Mouse (Mus musculus): Measurements from ENCODE around the gene Siah3. TPM values are rescaled to one million over a fixed set of nuclear protein-coding genes. Genes with fewer than 3 reads are reported as not detected.

The Siah3 gene
- polyA plus RNA-seq, 1 experiment = 0.16 TPM

DNA sequence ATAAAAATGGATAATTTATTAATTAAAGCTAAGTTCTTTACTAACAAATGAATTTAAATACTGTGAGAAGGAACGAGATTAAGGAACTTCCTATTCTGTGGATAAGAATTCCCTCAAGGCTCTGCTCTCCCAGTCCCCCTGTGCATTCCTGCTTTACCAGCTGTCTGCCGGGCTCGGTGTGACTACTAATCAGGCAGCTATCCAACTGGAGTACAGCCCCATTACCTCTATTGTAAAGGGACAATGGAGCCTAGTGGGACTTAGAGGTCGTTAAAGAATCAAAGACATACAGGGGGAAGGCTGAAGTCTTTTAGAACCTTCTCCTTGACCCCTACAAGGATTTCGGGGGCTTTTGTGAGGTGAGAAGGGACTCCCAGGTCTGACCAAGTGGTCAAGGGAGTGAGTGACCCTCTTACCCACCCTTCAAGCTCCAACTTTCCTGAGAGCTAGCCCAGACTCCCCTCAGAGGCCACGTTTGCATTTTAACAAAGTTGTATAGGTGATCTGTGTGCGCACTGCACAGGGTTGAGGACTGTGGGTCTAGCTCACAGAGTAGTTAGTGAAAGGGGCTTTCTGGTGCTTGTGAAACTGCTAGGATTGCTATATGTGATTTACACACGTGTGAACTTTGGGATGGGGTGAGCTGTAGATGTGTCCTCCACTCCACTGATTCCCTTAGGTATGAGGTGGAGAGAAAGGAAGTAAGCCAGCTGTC lies 49.5 kb downstream of the Siah3 start:
- no peak overlapping the region for H3K27ac ChIP-seq (ENCODE audit: insufficient read depth, low read length)
- no peak for TF ChIP-seq POLR2A (IDR thresholded peaks at IDR 0.05; ENCODE audit: low read depth, low read length)
- TF ChIP-seq CTCF (IDR thresholded peaks at IDR 0.05; ENCODE audit: extremely low read depth, insufficient read depth, insufficient read length, insufficient replicate concordance) = no peak
- no peaks in the 10 kb centered on the region for H3K36me3 ChIP-seq (ENCODE audit: control insufficient read depth, insufficient read depth, low read length)
- no peak for DNase-seq (ENCODE audit: low read depth in 1 of 2, low spot score in 2 of 2)
- no peaks in the 10 kb centered on the region for H3K4me1 ChIP-seq (ENCODE audit: control insufficient read depth, insufficient read depth, insufficient read length)
- H3K27me3 ChIP-seq (ENCODE audit: control insufficient read depth, insufficient read depth, low read length) = no peaks in the 10 kb centered on the region
- H3K4me3 ChIP-seq (ENCODE audit: extremely low read depth, insufficient read depth, insufficient read length) = no peak overlapping the region
- 75% methylated on average over 8 of the region's 8 CpGs for WGBS

DNA sequence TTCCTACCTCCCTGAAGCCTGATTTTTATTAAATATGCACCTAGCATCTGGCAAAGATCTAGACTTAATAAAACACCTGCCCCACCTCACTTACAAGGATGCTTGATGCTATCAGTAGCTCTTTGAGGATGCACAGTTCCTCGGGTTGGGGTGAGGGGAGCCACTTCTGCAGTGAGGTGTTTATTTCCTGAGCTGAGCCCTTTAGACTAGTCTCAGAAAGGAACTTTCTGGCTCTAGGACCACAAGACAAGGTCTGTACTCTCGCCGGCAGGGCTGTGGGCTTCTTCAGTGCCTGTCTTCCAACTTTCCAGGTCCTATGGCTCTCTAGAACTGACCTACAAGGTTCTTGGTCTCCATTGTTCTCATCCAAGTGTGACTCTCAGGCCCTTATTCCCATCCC lies 50.5 kb downstream of the Siah3 start:
- Histone ChIP-seq H3K4me1 (ENCODE audit: control insufficient read depth, insufficient read depth, insufficient read length) (no peaks in the 10 kb centered on the region), H3K4me3 (ENCODE audit: extremely low read depth, insufficient read depth, insufficient read length) (no peak overlapping the region), H3K27ac (ENCODE audit: insufficient read depth, low read length) (no peak overlapping the region), H3K27me3 (ENCODE audit: control insufficient read depth, insufficient read depth, low read length) (no peaks in the 10 kb centered on the region), H3K36me3 (ENCODE audit: control insufficient read depth, insufficient read depth, low read length) (no peaks in the 10 kb centered on the region)
- TF ChIP-seq CTCF (IDR thresholded peaks at IDR 0.05; ENCODE audit: extremely low read depth, insufficient read depth, insufficient read length, insufficient replicate concordance) = no peak
- no peak for DNase-seq (ENCODE audit: low read depth in 1 of 2, low spot score in 2 of 2)
- 45% methylated on average over 3 of the region's 3 CpGs for WGBS

DNA sequence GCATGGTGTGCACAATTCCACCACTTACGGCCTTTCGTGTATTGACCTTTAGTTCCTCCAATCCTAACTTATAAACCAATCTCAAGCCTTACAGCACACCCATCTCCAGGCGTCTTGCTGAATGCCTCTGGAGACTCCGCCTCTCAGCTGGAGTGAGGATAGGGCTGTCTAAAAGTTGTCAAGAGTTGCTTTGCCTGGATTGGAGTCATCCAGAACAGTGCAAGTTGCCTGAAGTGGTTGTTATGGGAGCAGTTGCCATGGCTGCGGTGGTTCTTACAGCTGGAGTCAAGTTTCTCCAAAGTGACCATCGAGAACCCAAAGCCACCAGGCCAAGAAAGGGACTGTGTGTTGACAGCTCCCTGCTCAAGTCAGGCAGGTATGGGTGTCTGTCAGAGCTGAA lies 54.3 kb downstream of the Siah3 start:
- H3K4me1 ChIP-seq (ENCODE audit: control insufficient read depth, insufficient read depth, insufficient read length) = no peaks in the 10 kb centered on the region
- H3K27me3 ChIP-seq (ENCODE audit: control insufficient read depth, insufficient read depth, low read length) = no peaks in the 10 kb centered on the region
- no peaks in the 10 kb centered on the region for H3K36me3 ChIP-seq (ENCODE audit: control insufficient read depth, insufficient read depth, low read length)
- TF ChIP-seq CTCF (IDR thresholded peaks at IDR 0.05; ENCODE audit: extremely low read depth, insufficient read depth, insufficient read length, insufficient replicate concordance) = no peak
- TF ChIP-seq POLR2A (IDR thresholded peaks at IDR 0.05; ENCODE audit: low read depth, low read length) = no peak
- no peak overlapping the region for H3K27ac ChIP-seq (ENCODE audit: insufficient read depth, low read length)
- DNase-seq (ENCODE audit: low read depth in 1 of 2, low spot score in 2 of 2) = no peak
- no peak overlapping the region for H3K4me3 ChIP-seq (ENCODE audit: extremely low read depth, insufficient read depth, insufficient read length)
- 93% methylated on average over 6 of the region's 6 CpGs for WGBS

DNA sequence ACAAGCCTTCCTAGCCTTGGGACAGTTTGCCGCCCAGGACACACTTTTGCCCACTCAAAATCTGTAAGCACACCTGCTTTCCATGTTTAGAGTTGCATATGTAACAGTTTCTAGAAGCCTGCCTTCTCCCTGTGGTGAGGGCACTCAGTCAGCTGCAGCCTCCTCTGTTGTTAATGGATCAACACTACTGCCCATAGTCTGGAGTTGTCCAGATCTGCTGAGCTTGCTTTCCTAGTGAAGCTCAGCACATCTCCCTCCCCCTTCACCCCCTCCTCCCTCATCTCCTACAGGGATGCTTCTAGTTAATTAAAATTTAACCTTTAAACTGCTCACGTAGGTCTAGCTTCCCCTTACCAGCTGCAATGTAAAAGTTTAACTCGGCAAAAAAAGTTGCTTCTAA lies 57.2 kb downstream of the Siah3 start:
- TF ChIP-seq CTCF (IDR thresholded peaks at IDR 0.05; ENCODE audit: extremely low read depth, insufficient read depth, insufficient read length, insufficient replicate concordance) = no peak
- no peak for TF ChIP-seq POLR2A (IDR thresholded peaks at IDR 0.05; ENCODE audit: low read depth, low read length)
- Histone ChIP-seq H3K27me3 (ENCODE audit: control insufficient read depth, insufficient read depth, low read length) (no peaks in the 10 kb centered on the region), H3K4me3 (ENCODE audit: extremely low read depth, insufficient read depth, insufficient read length) (no peak overlapping the region), H3K4me1 (ENCODE audit: control insufficient read depth, insufficient read depth, insufficient read length) (peaks cover 3% of the 10 kb centered on the region; the same call in 1 of the 2 replicates), H3K27ac (ENCODE audit: insufficient read depth, low read length) (no peak overlapping the region), H3K36me3 (ENCODE audit: control insufficient read depth, insufficient read depth, low read length) (no peaks in the 10 kb centered on the region)
- WGBS = 58% methylated on average over 3 of the region's 3 CpGs
- DNase-seq (ENCODE audit: low read depth in 1 of 2, low spot score in 2 of 2) = no peak

DNA sequence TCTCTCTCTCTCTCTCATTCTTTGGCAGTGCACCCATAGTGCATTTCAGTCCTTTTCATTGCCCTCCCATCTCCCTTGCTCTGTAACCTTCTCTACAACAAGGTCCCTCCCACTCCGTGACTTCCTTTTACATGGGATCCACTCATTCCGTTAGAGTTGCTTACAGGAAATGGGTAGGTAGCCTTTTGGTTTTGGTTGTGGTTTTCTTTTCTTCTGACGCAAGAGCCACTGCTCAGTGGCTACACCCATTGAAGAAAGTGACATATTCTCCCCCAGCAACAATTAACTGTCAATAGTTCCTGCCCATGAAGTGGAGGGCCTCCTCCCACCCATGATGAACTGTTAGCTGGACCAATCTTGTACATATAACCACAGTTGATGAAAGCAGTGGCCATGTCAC lies 60.4 kb downstream of the Siah3 start:
- Histone ChIP-seq H3K27ac (ENCODE audit: insufficient read depth, low read length) (no peak overlapping the region), H3K27me3 (ENCODE audit: control insufficient read depth, insufficient read depth, low read length) (no peaks in the 10 kb centered on the region), H3K36me3 (ENCODE audit: control insufficient read depth, insufficient read depth, low read length) (no peaks in the 10 kb centered on the region), H3K4me3 (ENCODE audit: extremely low read depth, insufficient read depth, insufficient read length) (no peak overlapping the region), H3K4me1 (ENCODE audit: control insufficient read depth, insufficient read depth, insufficient read length) (peaks cover 3% of the 10 kb centered on the region; the same call in 1 of the 2 replicates)
- peak in 1 of 2 experiments; percentile 58 for DNase-seq (ENCODE audit: low read depth in 1 of 2, low spot score in 2 of 2)
- 11% methylated on average over 3 of the region's 3 CpGs for WGBS
- TF ChIP-seq CTCF (IDR thresholded peaks at IDR 0.05; ENCODE audit: extremely low read depth, insufficient read depth, insufficient read length, insufficient replicate concordance) (no peak), POLR2A (IDR thresholded peaks at IDR 0.05; ENCODE audit: low read depth, low read length) (no peak)

DNA sequence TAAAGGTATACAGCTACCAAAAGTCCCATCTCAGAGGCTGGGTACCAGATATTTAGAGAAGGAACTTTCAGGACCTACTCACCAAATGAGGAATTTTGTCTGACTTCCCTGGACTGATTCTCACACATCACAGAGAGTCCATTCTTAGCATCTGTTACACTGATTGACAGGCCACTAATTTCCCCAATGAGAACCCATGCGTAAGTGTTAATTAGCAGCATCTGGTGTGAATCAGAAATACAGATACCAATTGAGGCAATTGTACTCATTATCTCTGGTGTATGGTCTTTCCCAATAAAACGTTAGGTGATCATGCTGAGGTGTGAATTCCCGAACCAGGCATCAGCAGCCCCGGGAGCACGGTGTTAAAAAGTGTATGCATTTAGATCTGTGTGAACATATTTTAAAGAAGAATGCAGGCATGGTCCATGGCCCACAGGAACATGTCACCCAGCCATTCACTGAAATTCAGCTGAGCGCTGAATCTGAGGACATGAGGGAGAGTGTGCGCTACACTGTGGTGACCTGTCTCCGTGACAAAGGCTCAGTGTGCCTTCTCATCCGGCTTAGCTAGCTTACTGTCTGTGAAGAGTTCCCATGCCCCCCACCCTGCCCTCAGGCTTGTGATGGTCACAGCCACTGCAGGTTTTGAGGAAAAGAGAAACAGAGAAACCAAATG lies 61.3 kb downstream of the Siah3 start:
- H3K4me3 ChIP-seq (ENCODE audit: extremely low read depth, insufficient read depth, insufficient read length) = no peak overlapping the region
- DNase-seq (ENCODE audit: low read depth in 1 of 2, low spot score in 2 of 2) = no peak
- WGBS = 93% methylated on average over 9 of the region's 9 CpGs
- H3K4me1 ChIP-seq (ENCODE audit: control insufficient read depth, insufficient read depth, insufficient read length) = peaks cover 3% of the 10 kb centered on the region; the same call in 1 of the 2 replicates
- no peaks in the 10 kb centered on the region for H3K36me3 ChIP-seq (ENCODE audit: control insufficient read depth, insufficient read depth, low read length)
- TF ChIP-seq POLR2A (IDR thresholded peaks at IDR 0.05; ENCODE audit: low read depth, low read length) = no peak
- no peak for TF ChIP-seq CTCF (IDR thresholded peaks at IDR 0.05; ENCODE audit: extremely low read depth, insufficient read depth, insufficient read length, insufficient replicate concordance)
- no peak overlapping the region for H3K27ac ChIP-seq (ENCODE audit: insufficient read depth, low read length)
- no peaks in the 10 kb centered on the region for H3K27me3 ChIP-seq (ENCODE audit: control insufficient read depth, insufficient read depth, low read length)

Data from spleen, adult 2 months (tissue).